Mouse (Mus musculus): ENCODE measurements around the gene Ube4b.
"Not testable (repeated sequence)": the region's sequence is repeated elsewhere in the genome, so short reads cannot be mapped to it uniquely, and the experiment has no call there.

Ube4b gene

GRCm38 (mm10) chr4:149431887-149432286, 5.3 kb upstream of the Ube4b start:
- not testable (repeated sequence) for DNase-seq (ENCODE audit: low spot score in 2 of 2)

- DNase-seq (ENCODE audit: low spot score in 2 of 2), result no peak
These were observed 3.0 kb upstream of the Ube4b start for GRCm38 (mm10) chr4:149429592-149429991.

- DNase-seq (ENCODE audit: low spot score in 2 of 2), result peak in 1 of 2 experiments; percentile 5
These were observed 702 bp downstream of the Ube4b start for GRCm38 (mm10) chr4:149425801-149426292.

- no peak for DNase-seq (ENCODE audit: low spot score in 2 of 2)
These were observed 1.8 kb downstream of the Ube4b start for GRCm38 (mm10) chr4:149424755-149425154.

- DNase-seq (ENCODE audit: low spot score in 2 of 2), result no peak
These were observed 8.6 kb downstream of the Ube4b start for GRCm38 (mm10) chr4:149417854-149418365.

GRCm38 (mm10) chr4:149416986-149417385, 9.6 kb downstream of the Ube4b start:
- DNase-seq (ENCODE audit: low spot score in 2 of 2), result no peak

GRCm38 (mm10) chr4:149416417-149416816, 10.1 kb downstream of the Ube4b start:
- DNase-seq (ENCODE audit: low spot score in 2 of 2), result no peak

GRCm38 (mm10) chr4:149415651-149416169, 10.8 kb downstream of the Ube4b start:
- no peak for DNase-seq (ENCODE audit: low spot score in 2 of 2)

- DNase-seq (ENCODE audit: low spot score in 2 of 2), result no peak
These were observed 12.3 kb downstream of the Ube4b start for GRCm38 (mm10) chr4:149414259-149414658.

- no peak for DNase-seq (ENCODE audit: low spot score in 2 of 2)
These were observed 16.8 kb downstream of the Ube4b start for GRCm38 (mm10) chr4:149409759-149410158.

GRCm38 (mm10) chr4:149408331-149408730, 18.2 kb downstream of the Ube4b start:
- no peak for DNase-seq (ENCODE audit: low spot score in 2 of 2)

GRCm38 (mm10) chr4:149407461-149407860, 19.1 kb downstream of the Ube4b start:
- no peak for DNase-seq (ENCODE audit: low spot score in 2 of 2)

GRCm38 (mm10) chr4:149405713-149406443, 20.7 kb downstream of the Ube4b start:
- DNase-seq (ENCODE audit: low spot score in 2 of 2), result no peak

GRCm38 (mm10) chr4:149404640-149405465, 21.7 kb downstream of the Ube4b start:
- DNase-seq (ENCODE audit: low spot score in 2 of 2), result no peak

- no peak for DNase-seq (ENCODE audit: low spot score in 2 of 2)
These were observed 23.5 kb downstream of the Ube4b start for GRCm38 (mm10) chr4:149403037-149403436.

- DNase-seq (ENCODE audit: low spot score in 2 of 2), result no peak
These were observed 25.0 kb downstream of the Ube4b start for GRCm38 (mm10) chr4:149401591-149401982.

GRCm38 (mm10) chr4:149400878-149401590, 25.5 kb downstream of the Ube4b start:
- DNase-seq (ENCODE audit: low spot score in 2 of 2), result no peak

GRCm38 (mm10) chr4:149399331-149399910, 27.1 kb downstream of the Ube4b start:
- no peak for DNase-seq (ENCODE audit: low spot score in 2 of 2)

- DNase-seq (ENCODE audit: low spot score in 2 of 2), result no peak
These were observed 28.3 kb downstream of the Ube4b start for GRCm38 (mm10) chr4:149398181-149398735.

GRCm38 (mm10) chr4:149396433-149397306, 29.9 kb downstream of the Ube4b start:
- no peak for DNase-seq (ENCODE audit: low spot score in 2 of 2)
